Mouse (Mus musculus) spleen, postnatal 14 days (tissue): ENCODE measurements at regions not wholly inside any gene's neighbourhood (a gene's known extent, or its start where the extent isn't known, plus 50 kb on each side); places are given as distances from the start of the nearest gene placed in this dataset.

Experiments used
- DNase-seq, 2 experiments: peaks; one replicate each; pipeline ENCODE4 v3.0.0; 2021 to 2022; ENCODE audit warnings: low spot score in 2 of 2

DNA sequence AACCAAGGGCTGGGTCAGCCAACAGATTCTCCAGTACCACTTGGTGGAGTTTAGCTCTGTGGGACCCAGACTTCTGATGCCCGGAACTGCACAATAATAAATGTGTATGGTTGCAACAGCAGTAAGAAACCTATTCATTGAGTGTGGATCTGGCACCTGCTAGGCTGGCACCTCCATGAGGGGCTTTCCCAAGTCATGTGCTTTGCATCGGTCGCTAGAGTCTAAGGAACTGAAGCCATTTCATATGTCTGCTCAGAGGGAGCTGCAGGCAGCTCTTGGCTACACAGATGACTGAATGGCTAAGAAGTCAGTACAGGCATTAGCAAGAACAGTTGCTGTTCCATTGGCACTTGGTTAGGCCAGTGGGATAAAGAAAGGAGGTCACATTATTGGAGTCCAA, 65.6 kb upstream of the Bcl6 start:
- no peak for DNase-seq

DNA sequence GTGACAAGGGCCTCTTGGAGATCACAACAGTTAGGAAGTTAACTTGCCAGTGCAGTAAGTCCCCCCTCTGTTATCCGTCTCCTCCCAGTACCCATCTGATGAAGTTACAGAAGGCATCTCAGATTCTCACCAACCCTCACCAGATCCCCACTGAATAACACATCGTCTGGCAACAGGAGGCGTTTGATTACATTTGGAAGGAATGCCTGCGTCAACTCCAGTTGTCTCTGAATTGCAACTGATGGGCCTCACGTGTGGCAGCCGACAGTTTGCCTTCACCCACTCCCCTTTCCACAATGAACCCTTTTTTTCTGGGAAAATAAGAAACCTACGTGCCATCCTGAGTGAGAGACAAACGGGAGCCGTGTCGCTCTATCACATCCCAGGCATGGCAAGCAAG, 64.8 kb upstream of the Bcl6 start:
- DNase-seq = no peak

DNA sequence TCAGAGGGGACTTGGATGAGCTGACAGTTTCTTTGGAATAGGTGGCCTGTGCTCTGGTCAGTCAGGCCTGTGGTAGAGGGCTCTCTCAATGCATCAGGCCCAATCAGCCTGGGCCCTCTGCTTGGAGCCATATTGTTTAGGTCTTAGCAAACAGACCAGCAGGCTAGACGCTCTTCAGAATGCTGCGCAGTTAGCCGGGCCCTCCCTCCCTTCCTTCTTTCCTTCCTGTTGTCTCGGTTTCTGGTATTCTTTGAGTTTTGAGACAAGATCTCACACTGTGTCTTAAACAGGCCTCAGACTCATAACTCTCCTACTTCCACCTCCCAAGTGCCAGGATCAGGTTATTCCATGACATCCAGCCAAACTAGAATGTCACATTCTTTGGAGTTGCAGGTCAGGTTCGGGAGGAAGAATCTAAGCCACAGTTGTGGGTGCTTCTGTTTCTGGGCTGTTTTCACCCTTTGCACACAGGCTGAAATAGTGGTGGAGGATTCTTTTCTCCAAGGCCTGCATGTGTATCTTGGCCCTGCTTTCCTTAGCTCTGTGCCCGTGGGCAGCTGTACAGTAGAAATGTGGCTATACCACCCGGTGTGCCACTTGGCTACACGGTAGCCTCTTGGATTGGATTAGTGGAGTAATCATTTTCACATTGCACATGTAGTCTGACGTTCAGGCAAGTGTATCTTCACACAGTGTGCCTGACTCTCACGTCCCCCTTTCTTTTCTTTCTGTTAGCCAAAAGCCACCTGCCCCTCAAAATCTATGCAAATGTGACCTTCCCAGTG, 62.4 kb upstream of the Bcl6 start:
- no peak for DNase-seq

DNA sequence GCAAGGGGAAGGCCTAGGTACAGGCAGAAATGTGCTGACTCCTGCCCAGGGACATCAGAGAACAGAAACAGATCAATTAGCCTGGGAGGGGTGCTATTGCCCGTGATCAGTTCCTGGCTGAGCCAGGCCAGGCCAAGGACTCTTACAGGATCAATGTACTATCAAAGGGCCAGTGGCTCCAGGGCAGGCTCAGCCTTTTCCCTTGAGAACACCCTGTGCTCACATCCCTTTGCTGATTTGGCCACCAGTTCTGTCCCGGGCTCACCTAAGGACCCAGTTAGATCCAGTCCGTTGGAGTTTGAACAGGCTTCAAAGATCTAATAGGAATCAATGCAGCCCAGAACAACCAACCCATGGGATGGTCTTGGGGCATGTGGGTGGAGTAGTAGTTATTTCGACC, 55.1 kb upstream of the Bcl6 start:
- no peak for DNase-seq

DNA sequence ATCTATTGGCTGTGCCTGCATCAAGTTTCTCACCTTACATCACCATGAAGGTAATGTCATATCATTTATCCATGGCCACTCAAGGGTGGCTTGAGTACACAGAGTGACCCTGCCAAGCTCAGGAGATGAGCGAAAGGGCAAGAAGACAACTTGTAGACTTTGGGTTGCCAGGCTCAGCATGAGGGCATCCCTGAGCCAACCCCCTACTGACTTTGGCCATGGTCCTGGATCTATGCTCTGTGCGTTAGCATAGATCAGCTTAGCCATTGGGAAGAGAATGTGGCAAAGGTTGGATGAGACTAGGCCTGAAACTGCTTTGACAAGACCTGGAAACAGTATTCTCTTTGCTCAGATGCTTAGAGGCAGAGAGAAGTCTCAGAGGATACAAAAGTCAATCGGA, 54.3 kb upstream of the Bcl6 start:
- no peak for DNase-seq

DNA sequence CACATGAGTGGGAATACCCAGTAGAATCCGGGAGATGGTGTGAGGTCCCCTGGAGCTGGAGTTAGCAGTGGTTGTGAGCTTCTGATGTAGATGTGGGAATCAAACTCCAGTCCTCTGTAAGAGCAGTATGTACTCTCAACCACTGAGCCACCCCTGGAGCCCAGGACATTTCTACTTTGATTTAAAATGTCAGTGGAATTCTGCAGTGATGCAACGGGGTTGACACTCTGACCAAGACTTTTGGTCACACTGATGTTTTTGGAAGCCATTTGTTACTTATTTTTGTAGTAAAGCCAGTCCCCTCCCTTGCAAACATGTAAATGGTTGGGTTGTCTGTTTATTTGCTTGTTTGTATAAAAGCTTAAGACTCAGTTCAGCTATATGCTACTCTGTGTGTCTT, 53.6 kb upstream of the Bcl6 start:
- no peak for DNase-seq

DNA sequence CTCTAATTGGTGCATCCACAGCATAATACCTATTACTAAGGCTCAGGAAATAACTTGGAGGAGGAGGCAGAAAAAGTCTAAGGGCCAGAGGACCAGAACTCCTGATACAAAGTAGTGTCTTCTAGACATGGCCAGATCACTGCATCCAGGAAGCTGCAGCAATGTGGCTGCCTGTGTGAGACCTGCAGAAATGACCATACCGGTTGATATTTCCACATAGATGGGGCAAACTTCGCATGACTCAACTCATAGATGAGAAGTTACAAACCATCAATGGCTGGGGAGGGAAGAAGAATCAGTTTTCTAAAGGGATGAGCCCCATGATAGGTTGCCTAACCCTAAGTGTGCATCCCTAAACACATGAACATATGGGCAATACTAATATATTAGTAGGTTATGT, 52.8 kb upstream of the Bcl6 start:
- no peak for DNase-seq

DNA sequence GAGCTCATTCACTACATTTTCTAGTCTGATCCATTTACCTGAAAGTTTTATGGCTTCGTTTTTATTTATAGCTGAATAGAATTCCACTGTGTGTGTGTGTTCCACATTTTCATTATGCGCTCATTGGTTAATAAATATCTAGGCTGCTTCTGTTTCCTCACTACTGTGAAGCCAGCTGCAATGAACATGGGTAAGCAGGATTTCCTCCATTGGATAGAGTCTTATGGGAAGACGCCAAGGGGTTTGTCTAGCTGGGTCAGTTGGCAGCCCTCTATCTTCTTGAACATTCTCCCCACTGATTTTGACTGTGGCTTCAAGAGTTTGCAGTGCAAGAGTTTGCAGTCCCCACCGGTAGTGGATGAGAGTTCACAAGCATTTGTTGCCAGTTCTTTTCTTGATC, 51.1 kb upstream of the Bcl6 start:
- no peak for DNase-seq
